Mouse (Mus musculus) embryonic fibroblast, embryonic 13.5 days (primary cell): Measurements from ENCODE around the gene Izumo2. TPM values are rescaled to one million over a fixed set of nuclear protein-coding genes. Genes with fewer than 3 reads are reported as not detected.

Experiments used
- H3K27ac ChIP-seq: 2 replicates; pipeline ENCODE4 v1.5.1; 2012; ENCODE audit warnings: low read length, control low read depth, inconsistent platforms; ENCODE audit not compliant: insufficient read depth
- H3K4me1 ChIP-seq: 2 replicates; pipeline ENCODE4 v1.6.1; 2011; ENCODE audit warnings: low read length; ENCODE audit not compliant: control insufficient read depth, insufficient read depth
- H3K4me3 ChIP-seq: 2 replicates; pipeline ENCODE4 v1.5.1; 2011; ENCODE audit warnings: mild to moderate bottlenecking, control low read depth, low read length; ENCODE audit not compliant: insufficient read depth
- CTCF ChIP-seq: IDR thresholded peaks from 2 replicates; pipeline ENCODE4 v1.5.1; 2011; ENCODE audit warnings: mild to moderate bottlenecking, control low read depth, low read length, moderate library complexity, borderline replicate concordance; ENCODE audit not compliant: insufficient read depth
- POLR2A ChIP-seq: IDR thresholded peaks from 2 replicates; pipeline ENCODE4 v1.6.1; 2011; ENCODE audit warnings: low read depth, mild to moderate bottlenecking, control low read depth, low read length, moderate library complexity
- polyA plus RNA-seq: library from polyadenylated mRNA; stranded (reverse); fragments of >200 nt; gene quantifications from 2 replicates; pipeline ENCODE4 v1.2.4, GENCODE M21; 2011; ENCODE audit warnings: low read depth; ENCODE audit not compliant: missing spikeins, insufficient read length

The Izumo2 gene
- polyA plus RNA-seq, 1 experiment = not detected

GRCm38 (mm10) chr7:44722058-44722457, 13.5 kb downstream of the Izumo2 start:
- no peak for TF ChIP-seq POLR2A
- TF ChIP-seq CTCF = no peak
- no peak overlapping the region for H3K27ac ChIP-seq
- no peaks in the 10 kb centered on the region for H3K4me1 ChIP-seq
- H3K4me3 ChIP-seq = no peak overlapping the region

DNA sequence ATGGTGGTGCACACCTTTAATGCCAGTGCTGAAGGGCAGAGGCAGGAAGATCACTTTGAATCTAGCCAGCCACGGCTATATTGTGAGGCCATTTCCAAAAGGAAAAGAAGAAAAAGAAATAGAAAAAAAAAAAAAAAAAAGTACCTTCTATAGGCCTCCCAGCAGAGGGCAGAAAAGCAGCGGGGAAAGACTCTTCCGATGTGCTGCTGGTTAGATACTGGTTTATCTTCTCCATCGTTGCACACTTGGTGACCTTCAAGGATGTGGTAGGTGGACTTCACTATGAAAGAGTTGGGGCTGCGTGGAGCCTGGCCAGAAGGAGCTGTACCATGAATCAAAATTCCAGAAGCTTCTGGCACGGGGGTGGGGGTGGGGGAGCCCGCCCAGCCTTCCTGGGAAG, 15.8 kb downstream of the Izumo2 start:
- H3K4me3 ChIP-seq = no peak overlapping the region
- H3K27ac ChIP-seq = no peak overlapping the region
- TF ChIP-seq POLR2A (no peak), CTCF (no peak)
- no peaks in the 10 kb centered on the region for H3K4me1 ChIP-seq

GRCm38 (mm10) chr7:44726343-44726742, 17.8 kb downstream of the Izumo2 start:
- no peak overlapping the region for H3K4me3 ChIP-seq
- no peak for TF ChIP-seq POLR2A
- no peak for TF ChIP-seq CTCF
- no peak overlapping the region for H3K27ac ChIP-seq
- H3K4me1 ChIP-seq = no peaks in the 10 kb centered on the region

GRCm38 (mm10) chr7:44727151-44727550, 18.6 kb downstream of the Izumo2 start:
- TF ChIP-seq POLR2A (no peak), CTCF (no peak)
- no peak overlapping the region for H3K4me3 ChIP-seq
- no peak overlapping the region for H3K27ac ChIP-seq

DNA sequence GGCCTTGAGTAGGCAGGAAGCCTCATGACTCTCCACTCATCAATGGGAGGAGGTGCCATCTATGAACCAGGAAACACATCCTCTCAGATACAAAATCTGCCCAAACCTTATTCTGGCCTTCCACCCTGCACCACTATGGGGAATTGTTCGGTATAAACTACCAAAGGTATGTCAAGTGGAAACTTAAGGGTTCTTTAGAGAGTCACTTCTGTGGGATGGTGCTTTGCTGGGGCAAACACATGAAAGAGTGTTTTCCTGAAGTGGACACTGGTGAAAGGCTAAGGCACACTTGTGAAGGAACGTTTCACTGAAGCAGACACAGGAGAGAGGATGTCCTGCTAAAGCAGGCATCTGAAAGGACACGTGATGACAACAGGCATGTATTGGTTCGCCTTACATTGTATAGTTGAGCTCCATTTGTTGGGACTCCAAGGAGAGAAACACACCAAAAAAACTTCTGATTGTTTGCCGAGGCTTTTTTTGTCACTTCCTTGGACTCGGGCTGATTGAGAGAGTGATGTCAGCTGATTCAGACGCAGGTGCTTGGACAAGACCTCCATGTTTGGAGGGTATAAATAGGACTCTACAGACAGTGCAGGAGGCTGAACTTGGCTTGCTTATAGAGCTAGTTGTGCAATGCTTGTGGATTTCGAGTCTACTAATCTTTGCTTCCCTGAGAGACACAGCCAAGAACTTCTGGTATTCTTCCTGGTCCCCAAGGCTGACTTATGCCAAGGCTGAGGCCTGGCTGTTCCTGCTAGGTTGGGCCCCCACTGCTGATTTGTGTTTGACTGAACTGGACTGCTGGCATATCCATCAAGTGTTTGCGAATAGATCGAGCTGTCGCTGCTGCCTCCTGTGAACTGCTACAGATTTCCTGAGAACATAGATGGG, 19.8 kb downstream of the Izumo2 start:
- Histone ChIP-seq H3K27ac (no peak overlapping the region), H3K4me1 (no peaks in the 10 kb centered on the region), H3K4me3 (no peak overlapping the region)
- TF ChIP-seq CTCF = no peak
- no peak for TF ChIP-seq POLR2A

More at GRCm38 (mm10) chr7:44727151-44727550, 18.6 kb downstream of the Izumo2 start:
- no peaks in the 10 kb centered on the region for H3K4me1 ChIP-seq

- no peak overlapping the region for H3K4me3 ChIP-seq
- no peak overlapping the region for H3K27ac ChIP-seq
- no peaks in the 10 kb centered on the region for H3K4me1 ChIP-seq
- no peak for TF ChIP-seq CTCF
- no peak for TF ChIP-seq POLR2A
These were observed 25.2 kb downstream of the Izumo2 start for GRCm38 (mm10) chr7:44733723-44734122.

- Histone ChIP-seq H3K27ac (0 out of 2 replicates have a peak overlapping the region, but pooled peaks have one; percentile 12), H3K4me3 (no peak overlapping the region), H3K4me1 (no peaks in the 10 kb centered on the region)
- no peak for TF ChIP-seq CTCF
- TF ChIP-seq POLR2A = no peak
These were observed 32.8 kb downstream of the Izumo2 start for GRCm38 (mm10) chr7:44741361-44741760.

DNA sequence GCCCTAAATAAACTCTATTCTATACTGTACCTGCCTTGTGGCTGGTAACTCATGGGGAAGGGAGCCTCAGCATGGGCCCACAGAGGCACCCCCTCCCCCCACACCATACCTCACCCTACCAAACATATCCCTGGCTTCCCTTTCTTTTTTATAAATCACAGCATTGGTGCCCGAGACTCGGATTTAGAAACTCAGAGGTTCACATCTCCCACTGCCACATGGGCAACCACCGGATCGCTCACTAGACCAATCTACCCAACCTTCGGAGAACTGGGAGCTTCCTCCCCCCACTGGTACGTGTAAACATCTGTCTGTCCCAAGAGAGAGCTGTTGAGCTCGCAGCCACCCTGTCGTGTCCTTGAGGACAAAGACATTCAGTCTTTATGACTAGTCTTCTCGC, 35.7 kb downstream of the Izumo2 start:
- H3K4me1 ChIP-seq = no peaks in the 10 kb centered on the region
- H3K27ac ChIP-seq = no peak overlapping the region
- H3K4me3 ChIP-seq = no peak overlapping the region
- TF ChIP-seq CTCF = no peak
- no peak for TF ChIP-seq POLR2A

DNA sequence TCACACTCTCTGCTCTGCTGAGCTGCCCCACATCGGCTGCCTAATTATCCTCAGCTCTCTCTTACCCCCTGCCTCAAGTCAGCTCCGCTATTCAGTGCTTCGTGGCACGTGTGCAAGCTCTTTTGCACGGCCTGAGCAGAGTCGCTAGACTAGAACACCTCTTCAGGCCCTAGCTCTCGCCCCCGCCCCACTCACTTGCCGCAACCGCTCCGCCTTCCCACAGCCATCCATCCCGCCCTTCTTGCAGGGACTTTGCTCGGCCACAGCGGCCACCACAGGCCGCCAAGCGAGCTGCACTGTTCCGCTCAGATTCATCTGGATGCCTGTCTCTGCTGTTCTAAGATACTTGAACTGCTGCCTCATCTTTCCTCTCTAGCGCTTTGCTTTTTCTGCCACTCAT, 36.5 kb downstream of the Izumo2 start:
- H3K4me1 ChIP-seq = no peaks in the 10 kb centered on the region
- peak overlapping the region; percentile 35 for H3K4me3 ChIP-seq
- TF ChIP-seq POLR2A (peak; percentile 59), CTCF (peak; percentile 75)
- H3K27ac ChIP-seq = no peak overlapping the region

GRCm38 (mm10) chr7:44747115-44747514, 38.6 kb downstream of the Izumo2 start:
- H3K4me1 ChIP-seq = no peaks in the 10 kb centered on the region
- H3K4me3 ChIP-seq = no peak overlapping the region
- H3K27ac ChIP-seq = no peak overlapping the region
- TF ChIP-seq CTCF = no peak
- TF ChIP-seq POLR2A = no peak
